Comparison of ENCODE assay signal across 8 mouse cellular contexts in the genomic region with DNA sequence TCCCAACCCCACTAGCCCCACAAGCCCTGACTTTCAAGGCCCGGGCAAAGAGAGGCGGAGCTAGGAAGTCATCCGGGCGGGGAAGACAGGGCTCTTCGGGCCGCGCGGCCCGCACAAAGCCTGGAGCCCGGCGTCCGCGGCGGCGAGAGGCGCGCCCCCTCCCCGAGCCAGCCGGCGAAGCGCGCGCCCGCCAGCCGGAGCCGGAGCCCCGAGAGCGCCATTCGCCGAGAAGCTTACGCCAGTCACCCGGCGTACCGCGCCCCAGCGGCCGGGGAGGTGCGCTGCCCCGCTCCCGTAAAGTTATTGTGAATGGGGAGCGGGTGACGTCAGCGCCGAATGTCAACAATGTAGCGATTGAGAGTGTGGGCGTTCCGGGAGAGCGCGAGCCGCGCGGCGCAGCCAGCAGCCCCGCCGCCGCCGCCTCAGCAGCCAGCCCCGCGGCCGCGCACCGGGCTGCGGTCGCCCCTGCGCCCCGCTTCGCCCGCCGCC. TPM values are rescaled to one million over a fixed set of nuclear protein-coding genes. Genes with fewer than 3 reads are reported as not detected.
A peak's percentile ranks its signal among the peaks of the same experiment; 100 is the strongest.
DNase-seq lines count a peak whose midpoint lies in the region; ATAC-seq and TF ChIP-seq lines count a peak whose summit lies in the region.

Bach2 (plus strand) TSS at position 439 of the 489 bp plus-strand sequence.

- DNase-seq in 3134 (ENCODE audit: extremely low read depth, insufficient read length, low spot score): peak; percentile 65
- DNase-seq in adrenal gland, postnatal 14 days: peak; percentile 91
- DNase-seq in embryonic facial prominence, embryonic 11.5 days (ENCODE audit: low spot score): peak; percentile 96
- peak; percentile 83 to 86 for DNase-seq in heart, adult 9 months (ENCODE audit: low spot score in 2 of 2)
- peak; percentile 92 for DNase-seq in limb, embryonic 14.5 days (ENCODE audit: low spot score)
- DNase-seq in midbrain, postnatal 0 days (ENCODE audit: low spot score): peak; percentile 96
- peak; percentile 93 to 94 for DNase-seq in spleen, postnatal 36 days (ENCODE audit: low spot score in 2 of 2)

- peak within 1 kb of the TSS; percentile 89 for H3K27ac ChIP-seq in embryonic facial prominence, embryonic 11.5 days (replicated peaks; ENCODE audit: low read depth, low read length)
- peak within 1 kb of the TSS; percentile 94 for H3K27ac ChIP-seq in kidney, embryonic 14.5 days (ENCODE audit: low read depth, low read length)
- peak within 1 kb of the TSS; percentile 94 for H3K27ac ChIP-seq in limb, embryonic 14.5 days (replicated peaks; ENCODE audit: low read depth, low read length)
- H3K27ac ChIP-seq in midbrain, postnatal 0 days (ENCODE audit: low read depth, low read length): peak within 1 kb of the TSS; percentile 85

- H3K9ac ChIP-seq in embryonic facial prominence, embryonic 11.5 days (replicated peaks; ENCODE audit: low read length): peak within 1 kb of the TSS; percentile 88
- peak within 1 kb of the TSS; percentile 89 for H3K9ac ChIP-seq in kidney, embryonic 14.5 days (ENCODE audit: low read depth, low read length)
- H3K9ac ChIP-seq in limb, embryonic 14.5 days (ENCODE audit: low read depth, low read length, severe bottlenecking): peak within 1 kb of the TSS; percentile 90
- H3K9ac ChIP-seq in midbrain, postnatal 0 days (replicated peaks; ENCODE audit: low read length, poor library complexity, severe bottlenecking): peak within 1 kb of the TSS; percentile 76

- H3K4me1 ChIP-seq in embryonic facial prominence, embryonic 11.5 days (ENCODE audit: control insufficient read depth, insufficient read depth, low read length): peaks cover 12% of the 10 kb centered on the region
- peaks cover 15% of the 10 kb centered on the region; the same call in 1 of the 2 replicates for H3K4me1 ChIP-seq in kidney, embryonic 14.5 days (ENCODE audit: control insufficient read depth, insufficient read depth, low read length)
- peaks cover 38% of the 10 kb centered on the region for H3K4me1 ChIP-seq in limb, embryonic 14.5 days (ENCODE audit: control insufficient read depth, insufficient read depth, low read length)
- H3K4me1 ChIP-seq in midbrain, postnatal 0 days (ENCODE audit: insufficient read depth, low read length): peaks cover 14% of the 10 kb centered on the region

- under 1% methylated on average over 59 of the region's 69 CpGs for WGBS in embryonic facial prominence, embryonic 11.5 days
- under 1% methylated on average over 43 of the region's 69 CpGs for WGBS in kidney, embryonic 14.5 days
- WGBS in limb, embryonic 14.5 days: 0% methylated on average over 38 of the region's 69 CpGs
- 0% methylated on average over 44 of the region's 69 CpGs for WGBS in midbrain, postnatal 0 days

- peak; percentile 78 for ATAC-seq in embryonic facial prominence, embryonic 11.5 days (replicated peaks; ENCODE audit: insufficient number of reproducible peaks, low FRiP score, low TSS enrichment, low read depth)
- peak; percentile 79 for ATAC-seq in kidney, embryonic 14.5 days (ENCODE audit: low FRiP score, low TSS enrichment)
- ATAC-seq in limb, embryonic 14.5 days (ENCODE audit: low FRiP score, low read depth): peak; percentile 87
- peak; percentile 90 for ATAC-seq in midbrain, postnatal 0 days (ENCODE audit: low FRiP score)

- H3K4me2 ChIP-seq in embryonic facial prominence, embryonic 11.5 days (ENCODE audit: low read depth, low read length): peak within 1 kb of the TSS; percentile 83
- peak within 1 kb of the TSS; percentile 95 for H3K4me2 ChIP-seq in kidney, embryonic 14.5 days (replicated peaks; ENCODE audit: low read depth, low read length)
- peak within 1 kb of the TSS; percentile 73 for H3K4me2 ChIP-seq in limb, embryonic 14.5 days (replicated peaks; ENCODE audit: low read depth, low read length, severe bottlenecking)
- peak within 1 kb of the TSS; percentile 88 for H3K4me2 ChIP-seq in midbrain, postnatal 0 days (ENCODE audit: low read depth, low read length, poor library complexity, severe bottlenecking)

- H3K36me3 ChIP-seq in embryonic facial prominence, embryonic 11.5 days (replicated peaks; ENCODE audit: control insufficient read depth, insufficient read depth, low read depth, low read length): no peaks in the 10 kb centered on the region
- no peaks in the 10 kb centered on the region for H3K36me3 ChIP-seq in kidney, embryonic 14.5 days (ENCODE audit: control insufficient read depth, insufficient read depth, low read length)
- no peaks in the 10 kb centered on the region for H3K36me3 ChIP-seq in limb, embryonic 14.5 days (ENCODE audit: control insufficient read depth, insufficient read depth, low read length)
- H3K36me3 ChIP-seq in midbrain, postnatal 0 days (ENCODE audit: insufficient read depth, low read length): no peaks in the 10 kb centered on the region

- TF ChIP-seq POLR2A in limb, embryonic 14.5 days (IDR thresholded peaks at IDR 0.05; ENCODE audit: borderline replicate concordance, extremely low read depth, insufficient read depth, insufficient read length): 0 out of 2 replicates have a peak, but pooled peaks have one; percentile 14

- no peaks in the 10 kb centered on the region for H3K27me3 ChIP-seq in embryonic facial prominence, embryonic 11.5 days (ENCODE audit: control insufficient read depth, insufficient read depth, low read length)
- 0 out of 2 replicates have a peak, but pooled peaks cover 4% of the 10 kb centered on the region for H3K27me3 ChIP-seq in kidney, embryonic 14.5 days (ENCODE audit: control insufficient read depth, insufficient read depth, low read length)
- H3K27me3 ChIP-seq in limb, embryonic 14.5 days (ENCODE audit: control insufficient read depth, insufficient read depth, low read length): no peaks in the 10 kb centered on the region
- no peaks in the 10 kb centered on the region for H3K27me3 ChIP-seq in midbrain, postnatal 0 days (ENCODE audit: insufficient read depth, low read length)

- no peaks in the 10 kb centered on the region for H3K9me3 ChIP-seq in embryonic facial prominence, embryonic 11.5 days (replicated peaks; ENCODE audit: control insufficient read depth, low read length)
- H3K9me3 ChIP-seq in kidney, embryonic 14.5 days (ENCODE audit: control insufficient read depth, low read length): no peaks in the 10 kb centered on the region
- H3K9me3 ChIP-seq in limb, embryonic 14.5 days (ENCODE audit: control insufficient read depth, low read length): no peaks in the 10 kb centered on the region
- H3K9me3 ChIP-seq in midbrain, postnatal 0 days (ENCODE audit: low read length): no peaks in the 10 kb centered on the region

- peak; percentile 49 for TF ChIP-seq CTCF in midbrain, postnatal 0 days (IDR thresholded peaks at IDR 0.05)

- peak within 1 kb of the TSS; percentile 91 for H3K4me3 ChIP-seq in embryonic facial prominence, embryonic 11.5 days (ENCODE audit: low read depth, low read length)
- peak within 1 kb of the TSS; percentile 87 for H3K4me3 ChIP-seq in kidney, embryonic 14.5 days (ENCODE audit: low read length)
- peak within 1 kb of the TSS; percentile 85 for H3K4me3 ChIP-seq in limb, embryonic 14.5 days (replicated peaks; ENCODE audit: low read length)
- peak within 1 kb of the TSS; percentile 72 for H3K4me3 ChIP-seq in midbrain, postnatal 0 days (ENCODE audit: low read depth, low read length)

RNA-seq across cellular contexts. Expression of gene Bach2, which starts in this region (rescaled TPM):
- total RNA-seq in adrenal gland, postnatal 14 days (2021): 7.3 and 18.0 TPM in 2 replicates
- polyA plus RNA-seq in embryonic facial prominence, embryonic 11.5 days (2014; fragmentation: Nextera tagmentation; extraction: Ambion mirVana): 11.0 and 11.5 TPM in 2 replicates
- polyA plus RNA-seq in kidney, embryonic 14.5 days (2014; fragmentation: Nextera tagmentation; extraction: Ambion mirVana): 9.7 and 13.3 TPM in 2 replicates
- 6.0 and 7.5 TPM in 2 replicates for polyA plus RNA-seq in limb, embryonic 14.5 days (2012; rRNA removed)
- 9.6 and 11.0 TPM in 2 replicates for polyA plus RNA-seq in limb, embryonic 14.5 days (2014; fragmentation: Nextera tagmentation; extraction: Ambion mirVana)
- 15.9 and 16.0 TPM in 2 replicates for total RNA-seq in midbrain, postnatal 0 days (2014; rRNA removed)
- polyA plus RNA-seq in midbrain, postnatal 0 days (2015; fragmentation: Nextera tagmentation; extraction: Ambion mirVana): 11.0 and 11.7 TPM in 2 replicates

Comparison
In these comparisons a context has a peak if more than half of its experiments do, and no peak if none do; other contexts are left out.
1. Peak in every context shown above with its lines: DNase-seq, ATAC-seq, H3K4me3 ChIP-seq and H3K27ac ChIP-seq.